Mouse (Mus musculus) liver, embryonic 15.5 days (tissue): Measurements from ENCODE around the gene Plcd1. TPM values are rescaled to one million over a fixed set of nuclear protein-coding genes. Genes with fewer than 3 reads are reported as not detected.

ENCODE experiments used
- ATAC-seq: fragments of 200-750 bp; cut with Nextera tagmentation; 2 replicates; pipeline ENCODE4 v1.8.0; 2017; ENCODE audit warnings: moderate number of reproducible peaks, mild to moderate bottlenecking, moderate library complexity; ENCODE audit not compliant: insufficient read depth
- H3K27ac ChIP-seq: fragments of 300-500 bp; sonication (generic); replicated peaks from 2 replicates; pipeline ENCODE4 v1.5.1; 2015; ENCODE audit warnings: mild to moderate bottlenecking, inconsistent platforms
- H3K27me3 ChIP-seq: fragments of 300-500 bp; sonication (generic); 2 replicates; pipeline ENCODE4 v1.6.1; 2015; ENCODE audit warnings: mild to moderate bottlenecking, inconsistent platforms
- H3K36me3 ChIP-seq: fragments of 300-500 bp; sonication (generic); replicated peaks from 2 replicates; pipeline ENCODE4 v1.6.1; 2015; ENCODE audit warnings: moderate library complexity, mild to moderate bottlenecking, inconsistent platforms
- H3K4me1 ChIP-seq: fragments of 300-500 bp; sonication (generic); replicated peaks from 2 replicates; pipeline ENCODE4 v1.6.1; 2015; ENCODE audit warnings: inconsistent platforms
- H3K4me2 ChIP-seq: fragments of 300-500 bp; sonication (generic); 2 replicates; pipeline ENCODE4 v1.6.1; 2015; ENCODE audit warnings: moderate library complexity, mild to moderate bottlenecking, inconsistent platforms
- H3K4me3 ChIP-seq: fragments of 300-500 bp; sonication (generic); replicated peaks from 2 replicates; pipeline ENCODE4 v1.5.1; 2015; ENCODE audit warnings: mild to moderate bottlenecking, inconsistent platforms
- H3K9ac ChIP-seq: fragments of 300-500 bp; sonication (generic); 2 replicates; pipeline ENCODE4 v1.6.1; 2015; ENCODE audit warnings: moderate library complexity, mild to moderate bottlenecking, inconsistent platforms
- H3K9me3 ChIP-seq: fragments of 300-500 bp; sonication (generic); replicated peaks from 2 replicates; pipeline ENCODE4 v1.6.1; 2016; ENCODE audit warnings: inconsistent platforms
- WGBS: fragments of 180-500 bp; shearing (Covaris S2); methylation state at CpG from one replicate; pipeline ENCODE4 v1.1.7; 2015; ENCODE audit warnings: mixed read lengths; ENCODE audit not compliant: insufficient replicate concordance; 5-methylcytosine and 5-hydroxymethylcytosine counted together
- polyA plus RNA-seq: library from polyadenylated mRNA; unstranded; fragments of >200 nt; fragmentation: Nextera tagmentation; extraction: Ambion mirVana; gene quantifications from 2 replicates; pipeline ENCODE4 v1.2.1, GENCODE M21; 2015

The Plcd1 gene
- polyA plus RNA-seq, 1 experiment from 2014 or later, result 1.2 TPM

DNA sequence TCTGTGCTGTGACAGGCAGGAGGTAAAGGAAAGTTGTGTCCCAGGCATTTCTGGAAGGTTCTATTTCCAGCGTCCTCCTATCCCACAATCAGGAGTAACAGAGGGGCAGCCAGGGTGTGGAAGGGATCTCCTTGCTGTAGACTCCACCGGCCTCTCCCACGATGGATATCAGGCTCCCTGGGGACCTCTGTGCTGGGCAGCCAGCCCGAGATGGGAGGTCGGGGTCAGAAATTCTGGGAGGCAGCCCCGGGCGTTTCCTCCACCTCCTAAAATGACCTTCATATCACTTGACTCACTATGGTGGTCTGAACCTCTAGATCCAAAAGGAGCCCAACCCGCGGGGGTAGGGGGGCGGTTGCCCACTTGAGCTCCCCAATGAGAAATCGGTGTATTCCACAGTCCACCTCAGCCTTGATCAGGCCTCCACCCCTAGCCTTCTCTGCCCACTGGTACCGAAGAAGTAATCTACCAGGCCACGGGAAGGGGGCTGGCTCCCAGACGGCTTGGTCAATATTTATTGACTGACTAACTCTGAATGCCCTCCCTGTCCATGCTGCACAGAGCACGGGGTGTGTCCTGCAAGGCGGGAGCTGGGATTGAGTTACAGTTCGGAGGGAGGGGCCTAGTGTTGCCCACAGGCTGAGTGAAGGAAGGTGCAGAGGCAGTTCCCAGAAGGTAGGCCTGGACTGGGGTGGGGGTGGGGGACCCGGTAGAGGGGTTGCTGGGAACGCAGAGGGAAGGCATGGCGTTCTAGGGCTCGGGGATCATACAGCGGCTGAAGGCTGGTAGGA is 41.0 kb downstream of the Plcd1 start, which contains the start of gene Vill:
TSS of gene Vill (plus strand) at position 625 of the 791 bp plus-strand sequence.
- Histone ChIP-seq H3K4me3 (peak within 1 kb of the TSS; percentile 36), H3K27ac (no peak within 1 kb of the TSS), H3K27me3 (peaks cover 36% of the 10 kb centered on the region), H3K9me3 (no peaks in the 10 kb centered on the region), H3K36me3 (no peaks in the 10 kb centered on the region), H3K4me1 (peaks cover 31% of the 10 kb centered on the region), H3K9ac (no peak within 1 kb of the TSS), H3K4me2 (peak within 1 kb of the TSS; percentile 56)
- ATAC-seq, result peak; percentile 70
- 29% methylated on average over 22 of the region's 22 CpGs for WGBS

DNA sequence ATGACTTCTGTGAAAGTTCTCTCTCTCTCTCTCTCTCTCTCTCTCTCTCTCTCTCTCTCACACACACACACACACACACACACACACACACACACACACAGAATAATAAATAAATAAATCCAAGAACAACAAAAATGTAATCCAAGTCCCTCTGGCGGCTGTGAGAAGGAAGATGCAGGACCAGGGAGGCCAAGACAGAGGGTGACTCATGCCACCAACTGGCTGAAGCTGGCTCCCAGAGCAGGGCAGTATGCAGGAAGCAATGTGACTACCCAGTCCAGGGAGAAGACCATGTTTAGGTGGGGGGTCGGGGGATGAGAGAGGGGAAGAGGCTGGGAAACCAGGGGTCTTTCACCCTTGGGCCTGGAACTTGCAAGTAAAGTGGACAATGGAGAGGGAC is 42.1 kb downstream of the Plcd1 start:
- no peak for ATAC-seq
- H3K36me3 ChIP-seq, result no peaks in the 10 kb centered on the region
- peaks cover 36% of the 10 kb centered on the region for H3K27me3 ChIP-seq
- peaks cover 35% of the 10 kb centered on the region for H3K4me1 ChIP-seq
- H3K4me3 ChIP-seq, result no peak overlapping the region
- H3K9me3 ChIP-seq, result no peaks in the 10 kb centered on the region
- H3K4me2 ChIP-seq, result no peak overlapping the region
- H3K9ac ChIP-seq, result no peak overlapping the region
- H3K27ac ChIP-seq, result no peak overlapping the region
- WGBS, result 40% methylated on average over 2 of the region's 2 CpGs

- Histone ChIP-seq H3K36me3 (no peaks in the 10 kb centered on the region), H3K4me3 (no peak overlapping the region), H3K9ac (no peak overlapping the region), H3K27me3 (peaks cover 17% of the 10 kb centered on the region), H3K27ac (peak overlapping the region; percentile 48; the same call in 1 of the 2 replicates), H3K9me3 (no peaks in the 10 kb centered on the region), H3K4me1 (peaks cover 31% of the 10 kb centered on the region), H3K4me2 (peak overlapping the region; percentile 40)
- 42% methylated on average over 11 of the region's 11 CpGs for WGBS
- peak; percentile 74 for ATAC-seq
Observed at GRCm38 (mm10) chr9:119048182-119048903, 45.0 kb downstream of the Plcd1 start.

GRCm38 (mm10) chr9:119040101-119040775 is 53.1 kb downstream of the Plcd1 start:
- 82% methylated on average over 15 of the region's 15 CpGs for WGBS

GRCm38 (mm10) chr9:119038574-119038973 is 54.7 kb downstream of the Plcd1 start:
- H3K27me3 ChIP-seq, result no peaks in the 10 kb centered on the region
- peaks cover 21% of the 10 kb centered on the region for H3K36me3 ChIP-seq
- no peak overlapping the region for H3K4me2 ChIP-seq
- H3K27ac ChIP-seq, result no peak overlapping the region
- 16% methylated on average over 3 of the region's 3 CpGs for WGBS
- H3K9ac ChIP-seq, result no peak overlapping the region
- H3K9me3 ChIP-seq, result no peaks in the 10 kb centered on the region
- ATAC-seq, result no peak
- H3K4me3 ChIP-seq, result no peak overlapping the region
- no peaks in the 10 kb centered on the region; the same call in 1 of the 2 replicates for H3K4me1 ChIP-seq

More at GRCm38 (mm10) chr9:119040101-119040775, 53.1 kb downstream of the Plcd1 start:
- H3K27ac ChIP-seq, result no peak overlapping the region
- H3K9ac ChIP-seq, result no peak overlapping the region
- H3K4me1 ChIP-seq, result no peaks in the 10 kb centered on the region; the same call in 1 of the 2 replicates
- H3K4me3 ChIP-seq, result no peak overlapping the region
- no peak for ATAC-seq
- H3K27me3 ChIP-seq, result no peaks in the 10 kb centered on the region
- H3K4me2 ChIP-seq, result no peak overlapping the region
- H3K9me3 ChIP-seq, result no peaks in the 10 kb centered on the region
- H3K36me3 ChIP-seq, result peaks cover 21% of the 10 kb centered on the region

- H3K4me3 ChIP-seq, result no peak overlapping the region
- ATAC-seq, result no peak
- H3K27me3 ChIP-seq, result no peaks in the 10 kb centered on the region
- H3K4me1 ChIP-seq, result no peaks in the 10 kb centered on the region; the same call in 1 of the 2 replicates
- no peak overlapping the region for H3K9ac ChIP-seq
- no peak overlapping the region for H3K4me2 ChIP-seq
- 76% methylated on average over 15 of the region's 15 CpGs for WGBS
- H3K9me3 ChIP-seq, result no peaks in the 10 kb centered on the region
- H3K27ac ChIP-seq, result no peak overlapping the region
- peaks cover 21% of the 10 kb centered on the region for H3K36me3 ChIP-seq
Observed at GRCm38 (mm10) chr9:119037076-119037730, 56.1 kb downstream of the Plcd1 start.

GRCm38 (mm10) chr9:119035836-119036235 is 57.5 kb downstream of the Plcd1 start:
- H3K4me2 ChIP-seq, result no peak overlapping the region
- H3K9ac ChIP-seq, result no peak overlapping the region
- H3K4me1 ChIP-seq, result no peaks in the 10 kb centered on the region; the same call in 1 of the 2 replicates
- no peak overlapping the region for H3K27ac ChIP-seq
- peaks cover 13% of the 10 kb centered on the region; the same call in 1 of the 2 replicates for H3K36me3 ChIP-seq
- no peaks in the 10 kb centered on the region for H3K27me3 ChIP-seq
- no peaks in the 10 kb centered on the region for H3K9me3 ChIP-seq
- no peak overlapping the region for H3K4me3 ChIP-seq
- WGBS, result 61% methylated on average over 7 of the region's 7 CpGs
- ATAC-seq, result no peak

- Histone ChIP-seq H3K36me3 (peaks cover 9% of the 10 kb centered on the region; the same call in 1 of the 2 replicates), H3K4me1 (no peaks in the 10 kb centered on the region; the same call in 1 of the 2 replicates), H3K9ac (no peak overlapping the region), H3K4me2 (no peak overlapping the region), H3K4me3 (no peak overlapping the region), H3K9me3 (no peaks in the 10 kb centered on the region), H3K27ac (no peak overlapping the region), H3K27me3 (no peaks in the 10 kb centered on the region)
- ATAC-seq, result no peak
- 74% methylated on average over 29 of the region's 29 CpGs for WGBS
Observed at GRCm38 (mm10) chr9:119034676-119035665, 58.3 kb downstream of the Plcd1 start.

DNA sequence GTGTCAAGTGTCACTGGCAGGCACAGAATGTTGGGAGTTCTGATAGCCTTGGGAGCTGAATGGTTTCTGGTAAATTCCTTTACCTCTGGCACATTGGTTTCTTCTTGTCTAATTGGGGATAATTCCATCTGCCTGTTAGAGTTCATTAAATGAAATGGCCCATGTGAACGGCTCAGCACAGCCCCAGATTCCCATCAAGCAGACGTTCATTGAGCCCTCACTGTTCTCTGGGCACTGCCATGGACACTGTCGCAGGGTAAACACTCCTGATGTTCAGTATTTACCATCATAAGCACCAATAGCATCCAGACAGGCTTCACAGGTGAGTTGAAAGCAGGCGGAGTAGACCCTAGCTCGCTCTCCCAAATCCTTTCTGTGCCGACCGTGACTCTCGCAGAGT is 59.2 kb downstream of the Plcd1 start:
- WGBS, result 82% methylated on average over 8 of the region's 8 CpGs
- no peak overlapping the region for H3K4me3 ChIP-seq
- no peaks in the 10 kb centered on the region; the same call in 1 of the 2 replicates for H3K4me1 ChIP-seq
- peaks cover 9% of the 10 kb centered on the region; the same call in 1 of the 2 replicates for H3K36me3 ChIP-seq
- H3K27ac ChIP-seq, result no peak overlapping the region
- no peaks in the 10 kb centered on the region for H3K27me3 ChIP-seq
- no peak for ATAC-seq
- no peaks in the 10 kb centered on the region for H3K9me3 ChIP-seq
- no peak overlapping the region for H3K9ac ChIP-seq
- no peak overlapping the region for H3K4me2 ChIP-seq
